Mouse (Mus musculus) liver, embryonic 14.5 days (tissue): ENCODE measurements around the gene Bcl2l1. TPM values are rescaled to one million over a fixed set of nuclear protein-coding genes. Genes with fewer than 3 reads are reported as not detected.

Experiments
- ATAC-seq: fragments of 200-750 bp; cut with Nextera tagmentation; 2 replicates; pipeline ENCODE4 v1.8.0; 2017; ENCODE audit warnings: moderate number of reproducible peaks, mild to moderate bottlenecking, moderate library complexity; ENCODE audit not compliant: insufficient read depth
- DNase-seq, 3 experiments: peaks; one replicate each; pipeline ENCODE4 v3.0.0-alpha.2; 2012 to 2013; ENCODE audit warnings: low read depth in 3 of 3, low spot score in 3 of 3
- H3K27ac ChIP-seq: fragments of 300-500 bp; sonication (generic); 2 replicates; pipeline ENCODE4 v1.5.1; 2014; ENCODE audit warnings: moderate library complexity, mild to moderate bottlenecking, control low read depth, inconsistent platforms
- H3K27me3 ChIP-seq: fragments of 300-500 bp; sonication (generic); 2 replicates; pipeline ENCODE4 v1.6.1; 2014; ENCODE audit warnings: mild to moderate bottlenecking, low read length, moderate library complexity; ENCODE audit not compliant: control insufficient read depth, insufficient read depth
- H3K36me3 ChIP-seq: fragments of 300-500 bp; sonication (generic); replicated peaks from 2 replicates; pipeline ENCODE4 v1.6.1; 2014; ENCODE audit warnings: low read depth; ENCODE audit not compliant: control insufficient read depth, insufficient read depth
- H3K4me1 ChIP-seq, 2 experiments: fragments of 200-500 bp in 1 of 2; fragments of 300-500 bp in 1 of 2; sonication (generic) in 1 of 2; replicated peaks; 2 replicates each; pipeline ENCODE4 v1.6.1; 2012 to 2014; ENCODE audit warnings: antibody characterized with exemption in 1 of 2, inconsistent platforms in 1 of 2, low read length in 1 of 2; ENCODE audit not compliant: control insufficient read depth in 2 of 2, insufficient read depth in 2 of 2
- H3K4me2 ChIP-seq: fragments of 300-500 bp; sonication (generic); 2 replicates; pipeline ENCODE4 v1.6.1; 2014; ENCODE audit warnings: low read depth, mild to moderate bottlenecking, control low read depth, moderate library complexity
- H3K4me3 ChIP-seq, 2 experiments: fragments of 200-500 bp in 1 of 2; fragments of 300-500 bp in 1 of 2; sonication (generic) in 1 of 2; 2 replicates each; pipeline ENCODE4 v1.5.1; 2012 to 2014; ENCODE audit warnings: low read depth in 2 of 2, low read length in 2 of 2, mild to moderate bottlenecking in 2 of 2, control low read depth in 1 of 2, inconsistent platforms in 1 of 2, moderate library complexity in 1 of 2; ENCODE audit not compliant: insufficient read depth in 1 of 2
- H3K9ac ChIP-seq: fragments of 300-500 bp; sonication (generic); replicated peaks from 2 replicates; pipeline ENCODE4 v1.6.1; 2014; ENCODE audit warnings: mild to moderate bottlenecking, control low read depth, moderate library complexity
- H3K9me3 ChIP-seq: fragments of 300-500 bp; sonication (generic); 2 replicates; pipeline ENCODE4 v1.6.1; 2016; ENCODE audit warnings: low read length, mixed read lengths; ENCODE audit not compliant: control insufficient read depth
- CTCF ChIP-seq: IDR thresholded peaks from 2 replicates; pipeline ENCODE4 v1.5.1; 2016; ENCODE audit warnings: antibody characterized with exemption, low read depth, control low read depth
- EP300 ChIP-seq: IDR thresholded peaks from 2 replicates; pipeline ENCODE4 v1.6.1; 2016; ENCODE audit warnings: antibody characterized with exemption, low read depth
- WGBS: fragments of 180-500 bp; shearing (Covaris S2); extraction: QIAGEN DNeasy Blood & Tissue Kit; methylation state at CpG from one replicate; pipeline ENCODE4 v1.1.7; 2014; ENCODE audit not compliant: insufficient replicate concordance; 5-methylcytosine and 5-hydroxymethylcytosine counted together
- polyA plus RNA-seq, 2 experiments: library from polyadenylated mRNA; depleted of rRNA in 1 of 2; stranded (reverse) in 1 of 2; unstranded in 1 of 2; fragments of >200 nt; fragmentation: Nextera tagmentation in 1 of 2; extraction: Ambion mirVana in 1 of 2; gene quantifications; 2 replicates each; pipeline versions ENCODE4 v1.2.1 to v1.2.3; 2012 to 2014

The Bcl2l1 gene
- polyA plus RNA-seq, 2 experiments, result 72.2 to 172 TPM

DNA sequence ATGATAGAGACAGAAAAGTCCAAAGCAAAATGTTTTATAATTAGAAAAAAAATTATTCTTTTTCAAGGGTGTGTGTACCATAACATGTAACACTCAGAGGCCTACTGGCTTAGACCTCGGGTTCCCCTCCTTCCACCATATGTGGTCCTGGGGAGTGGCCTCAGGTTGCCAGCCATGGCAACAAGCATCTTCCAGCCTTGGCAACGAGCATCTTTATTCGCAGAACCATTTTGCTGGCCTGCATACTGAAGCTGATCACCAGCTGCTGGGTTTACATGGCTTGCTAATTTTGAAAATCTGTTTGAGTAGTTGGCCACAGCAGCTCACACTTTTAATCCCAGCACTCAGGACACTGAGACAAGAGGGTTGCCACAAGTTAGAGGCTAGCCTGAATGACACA is 55.5 kb downstream of the Bcl2l1 start:
- Histone ChIP-seq H3K9ac (no peak overlapping the region), H3K4me1 (peaks cover 0 to 6% of the 10 kb centered on the region in 2 experiments; a peak in 2 of 4 replicates), H3K4me2 (no peak overlapping the region), H3K4me3 (no peak overlapping the region), H3K9me3 (no peaks in the 10 kb centered on the region), H3K27ac (no peak overlapping the region), H3K27me3 (no peaks in the 10 kb centered on the region; the same call in 1 of the 2 replicates), H3K36me3 (peaks cover 9% of the 10 kb centered on the region)
- WGBS, result 65% methylated on average over 3 of the region's 3 CpGs
- TF ChIP-seq EP300 (no peak), CTCF (no peak)
- DNase-seq, result no peak
- ATAC-seq, result no peak

DNA sequence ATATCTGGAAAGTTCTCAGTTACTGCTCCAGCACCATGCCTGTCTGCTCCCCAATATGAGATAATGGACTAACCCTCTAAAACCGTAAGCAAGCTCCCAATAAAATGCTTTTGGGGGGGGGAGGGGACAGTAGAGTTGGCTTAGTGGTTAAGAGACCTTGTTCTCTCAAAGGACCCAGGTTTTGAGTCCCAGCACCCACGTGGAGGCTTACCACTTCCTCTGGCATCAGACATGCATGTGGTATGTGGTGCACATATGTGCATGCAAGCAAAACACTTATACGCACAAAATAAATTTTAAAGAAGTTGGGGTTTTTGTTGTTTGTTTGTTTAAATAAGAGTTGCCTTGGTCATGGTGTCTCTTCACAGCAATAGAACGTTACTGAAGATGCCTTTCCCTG is 56.2 kb downstream of the Bcl2l1 start:
- 57% methylated on average over 4 of the region's 4 CpGs for WGBS
- no peak for DNase-seq

DNA sequence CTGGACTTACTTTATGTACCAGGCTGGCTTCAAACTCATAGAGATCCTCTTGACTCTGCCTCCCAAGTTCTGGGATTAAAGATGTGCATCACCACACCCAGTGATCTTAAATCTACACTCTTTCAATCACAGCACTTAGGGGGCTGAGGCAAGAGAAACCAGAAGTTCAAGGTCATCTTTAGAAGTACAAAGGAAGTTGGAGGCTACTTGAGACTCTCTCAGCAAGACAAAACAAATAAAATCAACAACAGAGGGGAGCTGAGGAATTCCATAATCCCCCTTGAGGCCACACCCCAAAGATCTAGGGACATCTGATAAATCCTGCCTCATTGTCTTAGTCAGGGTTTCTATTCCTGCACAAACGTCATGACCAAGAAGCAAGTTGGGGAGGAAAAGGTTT is 59.3 kb downstream of the Bcl2l1 start:
- Histone ChIP-seq H3K27ac (no peak overlapping the region), H3K4me3 (no peak overlapping the region), H3K9me3 (no peaks in the 10 kb centered on the region), H3K4me1 (peaks cover 27 to 35% of the 10 kb centered on the region in 2 experiments), H3K36me3 (no peaks in the 10 kb centered on the region), H3K9ac (no peak overlapping the region), H3K4me2 (no peak overlapping the region), H3K27me3 (no peaks in the 10 kb centered on the region; the same call in none of the 2 replicates)
- no peak for DNase-seq
- no peak for ATAC-seq
- WGBS, result 28% methylated on average over 1 of the region's 1 CpGs
- no peak for TF ChIP-seq CTCF
- TF ChIP-seq EP300, result no peak

More for the DNA sequence above, 56.2 kb downstream of the Bcl2l1 start:
- Histone ChIP-seq H3K9ac (no peak overlapping the region), H3K4me3 (no peak overlapping the region), H3K9me3 (no peaks in the 10 kb centered on the region), H3K27me3 (no peaks in the 10 kb centered on the region; the same call in 1 of the 2 replicates), H3K4me2 (no peak overlapping the region), H3K36me3 (peaks cover 2% of the 10 kb centered on the region), H3K27ac (no peak overlapping the region), H3K4me1 (peaks cover 0 to 6% of the 10 kb centered on the region in 2 experiments; a peak in 2 of 4 replicates)
- no peak for TF ChIP-seq CTCF
- no peak for ATAC-seq

DNA sequence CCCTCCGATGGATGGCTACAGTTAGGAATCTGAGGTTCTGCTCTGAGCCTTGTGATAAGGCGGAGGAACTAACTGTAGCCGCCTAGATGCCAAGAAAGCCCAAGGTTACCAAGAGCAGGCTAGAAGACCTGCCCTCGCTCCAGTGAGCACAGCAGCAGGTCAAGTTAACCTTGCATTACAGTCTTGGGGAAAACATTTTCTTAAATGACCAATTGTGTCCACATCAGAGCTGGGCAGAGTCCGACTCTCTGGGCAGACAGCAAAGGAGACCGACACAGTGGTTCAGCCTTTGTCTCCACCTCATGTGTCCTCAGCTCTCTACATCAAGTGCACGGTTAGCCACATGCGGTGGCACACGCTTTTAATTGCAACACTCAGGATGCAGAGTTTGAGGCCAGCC is 60.0 kb downstream of the Bcl2l1 start:
- ATAC-seq (no peak), DNase-seq (no peak)
- Histone ChIP-seq H3K4me2 (no peak overlapping the region), H3K4me1 (peaks cover 33 to 42% of the 10 kb centered on the region in 2 experiments), H3K4me3 (no peak overlapping the region), H3K9ac (no peak overlapping the region), H3K36me3 (no peaks in the 10 kb centered on the region), H3K27ac (no peak overlapping the region), H3K9me3 (no peaks in the 10 kb centered on the region), H3K27me3 (no peaks in the 10 kb centered on the region; the same call in none of the 2 replicates)
- TF ChIP-seq CTCF (no peak), EP300 (no peak)
- 61% methylated on average over 9 of the region's 9 CpGs for WGBS

DNA sequence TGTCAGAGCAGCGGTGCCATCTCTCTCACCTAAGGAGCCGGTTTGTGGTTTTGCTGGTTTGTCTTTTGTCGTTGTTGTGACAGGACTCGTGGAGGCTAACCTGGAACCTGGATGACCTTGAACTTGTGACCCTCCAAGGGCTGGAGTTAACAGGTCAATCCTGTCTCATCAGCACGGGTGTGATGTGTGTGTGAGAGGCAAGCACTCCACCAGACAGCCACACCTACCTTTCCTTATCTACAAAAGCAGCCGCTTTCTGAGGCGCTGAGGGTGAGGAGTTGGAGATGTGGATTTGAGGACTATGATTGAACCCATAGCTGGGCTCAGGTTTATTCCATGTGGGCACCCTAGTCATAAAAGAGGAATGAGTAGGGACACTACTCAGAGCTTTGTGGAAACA is 61.9 kb downstream of the Bcl2l1 start:
- Histone ChIP-seq H3K9me3 (no peaks in the 10 kb centered on the region), H3K9ac (no peak overlapping the region; the same call in 1 of the 2 replicates), H3K27ac (no peak overlapping the region), H3K4me2 (peak overlapping the region; percentile 28; the same call in 1 of the 2 replicates), H3K27me3 (no peaks in the 10 kb centered on the region; the same call in none of the 2 replicates), H3K4me3 (no peak overlapping the region), H3K4me1 (peaks cover 37 to 46% of the 10 kb centered on the region in 2 experiments), H3K36me3 (no peaks in the 10 kb centered on the region)
- ATAC-seq, result peak; percentile 84
- TF ChIP-seq CTCF (no peak), EP300 (peak; percentile 72)
- 36% methylated on average over 7 of the region's 7 CpGs for WGBS
- peak; percentile 64 to 78 (median 71) for DNase-seq
